In the genomic region with DNA sequence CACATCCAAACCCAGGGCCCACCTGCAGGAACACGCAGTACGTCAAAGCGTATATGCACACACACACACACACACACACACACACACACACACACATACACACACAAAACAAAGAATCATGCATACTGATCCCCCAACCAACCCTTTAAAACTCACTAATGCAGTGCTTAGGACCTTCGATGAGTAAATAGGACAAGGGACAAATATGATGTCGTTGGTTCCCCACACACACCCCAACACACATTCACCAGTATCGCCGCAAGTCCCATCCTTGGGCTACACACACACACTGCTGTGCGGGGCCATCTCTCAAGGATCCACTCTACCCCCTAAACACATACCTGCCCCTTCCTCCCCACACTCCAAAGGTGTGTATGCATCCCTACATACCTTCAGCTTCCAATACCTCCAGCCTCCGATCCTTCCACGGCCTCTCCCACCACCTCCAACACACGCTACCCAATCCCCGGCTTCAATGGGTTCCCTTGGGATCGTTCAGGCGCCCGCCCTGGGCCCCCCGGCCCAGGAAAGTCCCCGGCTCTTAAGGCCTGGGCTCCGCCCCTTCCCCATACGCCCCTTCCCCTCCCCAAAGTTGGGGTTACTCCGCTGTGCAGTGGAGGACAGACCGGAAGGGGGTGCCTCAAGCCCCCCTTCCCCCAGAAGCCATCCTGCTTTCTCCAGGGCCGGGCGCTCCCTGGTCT, we compare ENCODE assay signal across 1 mouse cellular context.
TF ChIP-seq lines count a peak whose summit lies in the region.

No protein-coding gene starts in this region.

TF ChIP-seq in MEL, 35 proteins besides CTCF, POLR2A, EP300 and RAD21 (continued from another document):
- TF ChIP-seq UBTF (IDR thresholded peaks at IDR 0.05; ENCODE audit: borderline replicate concordance, insufficient read depth, low read depth, low read length) (no peak), POLR2AphosphoS5 (IDR thresholded peaks at IDR 0.05; ENCODE audit: borderline replicate concordance, low read depth, low read length) (no peak), ZMIZ1 (IDR thresholded peaks at IDR 0.05; ENCODE audit: low read depth, low read length) (no peak), POLR2AphosphoS2 (IDR thresholded peaks at IDR 0.05; ENCODE audit: low read length) (no peak), JUND (IDR thresholded peaks at IDR 0.05; ENCODE audit: low read depth, low read length) (no peak), ZKSCAN1 (IDR thresholded peaks at IDR 0.05; ENCODE audit: low read depth, low read length) (no peak), CHD2 (IDR thresholded peaks at IDR 0.05; ENCODE audit: low read length) (no peak), GATA1 (IDR thresholded peaks at IDR 0.05; ENCODE audit: low read depth, low read length) (no peak), MEF2A (IDR thresholded peaks at IDR 0.05; ENCODE audit: extremely low read depth, insufficient replicate concordance, low read depth, low read length, poor library complexity, severe bottlenecking) (no peak), ZNF384 (IDR thresholded peaks at IDR 0.05; ENCODE audit: low read depth, low read length) (no peak), TBP (IDR thresholded peaks at IDR 0.05; ENCODE audit: low read depth, low read length) (no peak)
